Mouse (Mus musculus): Measurements from ENCODE around the gene Echdc3.

The Echdc3 gene

DNA sequence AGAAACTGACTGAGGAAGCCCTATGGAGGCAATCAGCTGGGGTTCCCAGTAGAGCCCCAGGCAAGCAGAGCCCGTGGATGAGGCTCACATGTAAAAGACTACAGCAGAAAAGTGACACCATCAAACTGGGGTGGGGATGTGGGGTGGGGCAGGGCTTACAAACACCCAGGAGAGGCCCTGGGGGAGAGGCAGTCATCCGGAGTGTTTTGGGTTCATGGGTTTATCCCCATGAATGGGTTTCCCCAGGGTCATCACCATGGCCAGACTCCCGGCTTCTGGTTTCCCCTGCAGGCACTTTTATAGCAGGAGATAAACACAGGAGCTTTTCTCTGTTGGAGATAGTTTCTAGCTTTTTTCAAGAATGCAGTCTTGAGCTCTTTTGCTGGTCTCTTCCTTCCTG lies 39.8 kb downstream of the Echdc3 start:
- DNase-seq (ENCODE audit: low read depth in 1 of 2, low spot score in 2 of 2) = no peak

DNA sequence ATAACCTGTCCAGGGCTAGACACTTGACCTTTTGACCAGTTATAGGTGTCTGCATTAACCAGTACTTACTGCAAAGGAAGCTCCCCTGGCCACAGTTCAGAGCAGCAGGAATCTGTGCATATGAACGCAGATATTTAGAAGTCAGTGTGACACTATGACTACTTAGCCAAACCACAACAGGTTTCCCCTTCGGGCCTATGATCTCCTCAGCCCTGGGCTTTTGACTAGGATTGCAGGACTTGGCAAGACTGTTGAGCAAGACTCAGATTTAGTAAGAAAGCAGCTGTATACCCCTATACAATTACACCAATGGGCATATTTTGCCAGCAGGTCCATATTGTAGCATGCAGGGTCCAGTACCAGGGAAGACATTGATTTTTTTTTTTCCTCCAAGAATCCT lies 44.3 kb downstream of the Echdc3 start:
- DNase-seq (ENCODE audit: low read depth in 1 of 2, low spot score in 2 of 2) = no peak

DNA sequence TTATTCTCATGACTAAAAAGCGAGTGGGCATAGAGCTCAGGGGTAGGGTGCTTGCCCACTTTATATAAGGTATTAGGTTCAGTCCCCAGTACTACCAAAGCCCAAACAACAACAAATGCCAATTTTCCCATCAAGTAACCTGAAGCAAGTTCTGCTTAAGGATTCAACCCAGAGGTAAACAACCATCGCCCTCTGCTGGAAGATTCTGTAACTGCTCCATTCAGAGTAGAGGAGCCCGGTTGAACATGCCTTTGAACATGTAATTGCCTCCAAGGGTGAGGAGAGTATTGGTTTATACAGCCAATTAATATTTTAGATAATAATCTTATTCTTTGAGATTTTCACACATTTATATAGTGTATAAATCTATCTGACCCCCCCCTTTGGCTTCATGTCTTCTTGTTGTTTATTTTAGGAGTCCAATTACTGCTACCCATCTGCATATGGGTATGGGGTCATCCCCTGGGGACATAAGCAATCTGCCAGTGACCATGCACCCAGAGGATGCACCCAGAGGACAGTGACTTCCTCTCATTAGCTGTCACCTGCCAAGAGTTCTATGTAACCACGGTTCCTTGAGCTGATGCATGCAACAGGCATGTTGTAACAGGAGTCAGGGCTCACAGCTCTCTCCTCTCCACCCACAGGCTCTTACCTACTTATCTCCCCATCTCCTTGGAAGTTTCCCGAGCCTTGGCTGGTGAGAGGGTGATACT lies 44.8 kb downstream of the Echdc3 start:
- DNase-seq (ENCODE audit: low read depth in 1 of 2, low spot score in 2 of 2) = peak in 1 of 2 experiments; percentile 43

- DNase-seq (ENCODE audit: low read depth in 1 of 2, low spot score in 2 of 2) = peak; percentile 49 to 52
Observed at GRCm38 (mm10) chr2:6165771-6166170, 47.1 kb downstream of the Echdc3 start.

GRCm38 (mm10) chr2:6164606-6165290 lies 48.1 kb downstream of the Echdc3 start:
- no peak for DNase-seq (ENCODE audit: low read depth in 1 of 2, low spot score in 2 of 2)

DNA sequence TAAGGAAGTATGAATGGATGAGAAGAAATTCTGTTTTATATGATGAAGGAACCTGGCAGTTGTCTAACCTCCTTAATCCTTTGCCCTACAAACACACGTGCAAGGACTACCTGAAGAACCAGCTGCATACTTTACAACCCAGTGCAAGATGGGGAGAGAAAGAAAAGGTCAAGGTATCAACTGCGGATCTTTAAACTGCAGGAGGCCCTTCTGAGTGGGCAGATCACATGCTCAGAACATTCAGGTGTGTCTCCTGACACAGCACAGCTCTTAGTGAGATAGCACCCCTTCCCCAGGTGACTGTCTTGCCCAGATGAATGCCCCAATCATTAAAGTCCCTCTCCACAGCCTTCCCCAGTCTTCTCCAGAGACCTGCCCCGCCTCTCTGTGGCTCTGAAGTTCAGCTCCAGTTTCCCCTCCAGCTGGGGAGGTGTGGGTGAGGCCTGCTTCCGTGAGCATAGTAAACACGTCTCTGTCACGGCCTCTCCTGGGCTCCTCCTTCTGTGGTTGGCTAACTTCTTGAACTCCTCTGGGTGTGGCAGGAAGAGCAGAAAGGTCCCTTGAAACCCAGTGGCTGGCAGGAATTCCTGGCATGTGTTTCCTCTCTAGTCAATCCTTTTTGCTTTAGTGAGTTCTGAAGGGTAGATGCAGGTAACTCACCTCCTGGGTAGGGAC lies 50.3 kb downstream of the Echdc3 start:
- DNase-seq (ENCODE audit: low read depth in 1 of 2, low spot score in 2 of 2) = peak; percentile 14 to 44

DNA sequence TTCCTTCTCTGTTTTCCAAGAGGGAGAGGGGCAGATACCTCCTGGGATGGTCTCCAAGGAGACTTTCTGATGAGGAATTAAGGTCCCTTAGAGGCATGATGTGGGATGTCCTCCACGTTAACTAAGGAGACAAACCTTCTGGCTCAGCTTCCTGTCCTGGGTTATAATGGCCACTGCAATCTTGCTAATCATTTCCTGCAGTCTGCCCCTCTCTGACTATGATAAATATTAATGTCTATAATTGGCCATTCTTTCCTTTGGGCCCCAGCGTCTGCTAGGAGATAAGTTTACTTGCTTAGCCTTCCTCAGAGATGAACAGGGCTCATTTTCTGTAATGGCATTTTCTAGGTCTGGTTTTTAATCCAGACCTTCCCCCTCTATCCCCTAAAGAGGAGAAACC lies 53.1 kb downstream of the Echdc3 start:
- no peak for DNase-seq (ENCODE audit: low read depth in 1 of 2, low spot score in 2 of 2)

GRCm38 (mm10) chr2:6159219-6159618 lies 53.6 kb downstream of the Echdc3 start:
- DNase-seq (ENCODE audit: low read depth in 1 of 2, low spot score in 2 of 2) = no peak

- no peak for DNase-seq (ENCODE audit: low read depth in 1 of 2, low spot score in 2 of 2)
Observed at GRCm38 (mm10) chr2:6157635-6158034, 55.2 kb downstream of the Echdc3 start.

DNA sequence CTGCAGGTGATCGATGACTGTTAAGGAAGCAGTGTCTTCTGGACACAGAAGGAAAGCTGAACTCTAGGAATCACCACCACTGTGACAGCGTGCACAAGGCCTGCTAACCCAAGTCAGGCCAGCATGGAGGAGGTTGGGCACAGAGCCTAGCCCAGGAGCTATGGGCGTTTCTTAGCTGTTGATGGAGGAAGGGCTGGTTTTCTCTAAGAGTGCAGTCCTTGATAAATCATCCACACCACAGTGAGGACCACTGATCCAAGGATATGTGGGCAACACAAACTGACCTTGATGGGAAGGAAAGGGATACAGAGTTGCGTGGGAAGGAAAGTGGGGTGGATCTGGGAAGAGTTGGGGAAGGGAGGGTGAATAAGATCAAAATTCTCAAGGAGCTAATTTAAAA lies 55.6 kb downstream of the Echdc3 start:
- no peak for DNase-seq (ENCODE audit: low read depth in 1 of 2, low spot score in 2 of 2)

GRCm38 (mm10) chr2:6149801-6150200 lies 63.0 kb downstream of the Echdc3 start:
- no peak for DNase-seq (ENCODE audit: low read depth in 1 of 2, low spot score in 2 of 2)

DNA sequence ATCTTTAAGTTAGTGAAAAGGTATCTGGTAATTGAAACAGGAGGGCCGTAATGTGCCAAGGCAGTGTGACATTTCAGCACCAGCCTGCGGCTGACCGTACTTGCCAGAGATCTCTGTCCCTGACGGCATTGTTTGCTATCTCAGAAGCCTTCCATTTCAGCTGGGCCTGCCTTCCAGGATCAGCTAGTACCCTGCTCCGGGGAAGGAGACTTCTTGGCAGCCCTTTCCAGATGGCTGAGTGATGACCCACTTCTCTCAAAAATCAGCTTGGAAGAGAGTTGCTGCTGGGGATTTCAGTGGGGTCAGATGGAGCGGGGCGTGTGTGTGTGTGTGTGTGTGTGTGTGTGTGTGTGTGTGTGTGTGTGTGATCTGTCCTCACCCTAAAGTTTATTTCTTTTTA lies 65.9 kb downstream of the Echdc3 start:
- no peak for DNase-seq (ENCODE audit: low read depth in 1 of 2, low spot score in 2 of 2)

GRCm38 (mm10) chr2:6146257-6146656 lies 66.6 kb downstream of the Echdc3 start:
- DNase-seq (ENCODE audit: low read depth in 1 of 2, low spot score in 2 of 2) = no peak

DNA sequence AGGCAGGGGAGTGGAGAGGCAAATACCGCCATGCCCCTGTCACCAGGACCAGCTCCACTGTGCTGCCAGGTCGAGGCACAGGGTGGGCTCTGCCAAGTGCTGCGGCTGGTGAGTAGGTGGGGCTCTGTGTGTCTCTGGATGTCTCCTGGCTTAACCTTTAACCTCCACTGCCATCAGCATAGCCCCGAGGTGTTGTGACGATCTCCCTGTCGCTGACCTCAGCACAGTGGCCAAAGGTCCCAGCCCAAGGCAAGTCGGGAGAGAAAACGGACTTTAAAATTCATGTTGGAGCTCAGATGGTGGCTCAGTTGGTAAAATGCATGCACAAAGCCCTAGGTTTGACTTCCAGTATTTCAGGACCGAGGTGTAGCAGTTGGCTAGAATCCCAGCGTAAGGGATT lies 67.2 kb downstream of the Echdc3 start:
- DNase-seq (ENCODE audit: low read depth in 1 of 2, low spot score in 2 of 2) = no peak

- DNase-seq (ENCODE audit: low read depth in 1 of 2, low spot score in 2 of 2) = no peak
Observed at GRCm38 (mm10) chr2:6142915-6143654, 69.7 kb downstream of the Echdc3 start.

DNA sequence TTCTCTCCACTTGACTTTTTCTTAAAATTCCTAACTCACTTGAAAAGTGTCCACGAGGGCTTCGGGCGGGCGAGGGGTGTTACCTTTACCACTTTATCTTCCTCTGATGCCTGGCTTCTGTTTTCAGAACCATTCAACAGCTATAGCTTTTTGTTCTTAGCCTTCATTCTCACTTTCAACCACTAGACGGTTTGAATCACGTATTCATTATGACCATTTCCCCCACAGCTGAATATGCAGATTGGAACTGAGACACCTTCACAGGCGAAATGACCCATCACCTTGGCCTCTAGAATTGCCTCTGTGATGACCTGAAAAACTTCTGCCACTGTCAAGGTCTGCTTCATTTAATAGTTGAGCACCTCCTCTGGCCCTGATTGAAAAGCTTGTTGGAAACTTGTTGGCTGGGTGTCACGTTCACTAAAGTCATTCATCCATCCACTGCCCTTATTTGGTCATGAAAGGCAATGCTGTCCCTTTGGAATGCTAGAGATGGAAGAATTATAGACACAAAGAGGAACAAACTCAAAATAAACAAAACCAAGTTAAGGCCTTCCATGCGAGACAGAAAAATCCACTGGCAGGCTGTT lies 72.2 kb downstream of the Echdc3 start:
- no peak for DNase-seq (ENCODE audit: low read depth in 1 of 2, low spot score in 2 of 2)

All from monocyte, adult 2 months (primary cell).